Mouse (Mus musculus): ENCODE measurements around the gene Yipf3. TPM values are rescaled to one million over a fixed set of nuclear protein-coding genes. Genes with fewer than 3 reads are reported as not detected.

Gene Yipf3
- polyA plus RNA-seq, 1 experiment: 78.3 TPM

DNA sequence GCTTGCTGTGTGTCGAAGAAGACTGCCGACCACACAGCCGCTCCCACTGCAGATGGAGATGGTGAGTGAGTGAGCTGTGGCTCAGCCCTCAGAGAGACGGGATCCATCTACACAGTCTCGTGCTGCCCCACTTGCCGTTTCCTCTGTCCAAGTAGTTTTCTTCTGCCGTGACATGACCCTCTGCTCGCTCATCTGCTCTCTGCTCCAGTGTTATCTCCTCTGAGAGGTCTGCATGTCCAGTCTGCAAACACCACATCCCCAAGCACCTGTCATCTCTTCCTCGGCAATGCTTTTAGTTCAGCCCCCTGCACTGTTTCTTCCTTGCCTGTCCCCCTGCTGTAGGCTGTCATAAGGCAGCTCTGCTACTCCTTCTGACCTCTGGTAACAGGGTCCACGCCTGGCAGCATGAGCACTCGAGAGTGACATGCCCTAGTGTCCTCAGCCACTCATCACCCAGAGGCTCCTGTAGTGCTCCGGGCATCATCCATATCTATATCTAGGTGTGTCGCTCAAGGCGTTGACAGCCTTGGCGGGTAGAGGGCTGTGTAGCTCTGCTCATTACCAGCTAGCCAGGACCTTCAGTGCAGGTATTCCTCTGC lies 8.3 kb upstream of the Yipf3 start:
- Histone ChIP-seq H3K36me3 (ENCODE audit: control insufficient read depth, insufficient read depth) (peaks cover 88% of the 10 kb centered on the region), H3K79me2 (ENCODE audit: control insufficient read depth, insufficient read depth) (peaks cover 6% of the 10 kb centered on the region)
- TF ChIP-seq MYOD1 (IDR thresholded peaks at IDR 0.05; ENCODE audit: control insufficient read depth, insufficient read length, low read depth) (no peak), MYOG (IDR thresholded peaks at IDR 0.05; ENCODE audit: control insufficient read depth, extremely low read depth, insufficient read length) (no peak), MAX (IDR thresholded peaks at IDR 0.05) (no peak), CTCF (IDR thresholded peaks at IDR 0.05; ENCODE audit: control insufficient read depth, insufficient read depth, insufficient read length) (no peak), USF1 (IDR thresholded peaks at IDR 0.05; ENCODE audit: low read depth) (no peak), FOSL1 (IDR thresholded peaks at IDR 0.05; ENCODE audit: insufficient read depth, low read length, poor library complexity, severe bottlenecking) (no peak), CEBPB (IDR thresholded peaks at IDR 0.05; ENCODE audit: low read depth) (no peak)

DNA sequence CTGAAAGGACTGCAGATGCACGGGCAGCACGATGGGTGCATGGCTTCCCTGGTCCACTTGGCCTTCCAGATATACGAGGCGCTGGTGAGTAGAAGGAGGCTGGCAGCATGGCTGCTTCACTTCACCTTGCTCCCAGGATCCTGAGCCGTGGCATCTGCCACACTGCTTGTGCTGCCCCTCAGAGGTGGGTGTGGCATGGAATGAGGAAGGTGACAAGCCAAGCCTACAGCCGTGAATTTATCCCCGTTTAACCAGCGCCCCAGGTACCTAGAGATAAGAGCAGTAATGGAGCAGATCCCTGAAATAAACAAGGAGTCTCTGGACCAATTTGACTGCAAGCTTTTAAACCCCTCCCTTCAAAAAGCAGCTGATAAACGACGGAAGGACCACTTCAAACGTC lies 6.4 kb upstream of the Yipf3 start:
- Histone ChIP-seq H3K27me3 (ENCODE audit: control insufficient read depth, insufficient read depth, insufficient read length) (no peaks in the 10 kb centered on the region), H3ac (ENCODE audit: control insufficient read depth, insufficient read length, low read depth) (no peak overlapping the region), H3K79me2 (ENCODE audit: control insufficient read depth, insufficient read depth) (peaks cover 25% of the 10 kb centered on the region), H3K79me3 (ENCODE audit: low read depth) (peaks cover 10% of the 10 kb centered on the region), H3K4me3 (ENCODE audit: insufficient read depth, poor library complexity, severe bottlenecking) (no peak overlapping the region), H3K36me3 (ENCODE audit: control insufficient read depth, insufficient read depth) (peaks cover 97% of the 10 kb centered on the region)
- no peak for TF ChIP-seq CTCF (IDR thresholded peaks at IDR 0.05; ENCODE audit: control insufficient read depth, insufficient read depth, insufficient read length)
- no peak for TF ChIP-seq MYOG (IDR thresholded peaks at IDR 0.05; ENCODE audit: control insufficient read depth, extremely low read depth, insufficient read length)
- no peak for TF ChIP-seq MYOD1 (IDR thresholded peaks at IDR 0.05; ENCODE audit: control insufficient read depth, insufficient read length, low read depth)
- TF ChIP-seq USF1 (IDR thresholded peaks at IDR 0.05; ENCODE audit: low read depth): no peak
- no peak for TF ChIP-seq CEBPB (IDR thresholded peaks at IDR 0.05; ENCODE audit: low read depth)
- TF ChIP-seq FOSL1 (IDR thresholded peaks at IDR 0.05; ENCODE audit: insufficient read depth, low read length, poor library complexity, severe bottlenecking): no peak
- no peak for TF ChIP-seq MAX (IDR thresholded peaks at IDR 0.05)

More for the DNA sequence above, 8.3 kb upstream of the Yipf3 start:
- no peak overlapping the region for H3K4me3 ChIP-seq (ENCODE audit: insufficient read depth, poor library complexity, severe bottlenecking)
- H3K27me3 ChIP-seq (ENCODE audit: control insufficient read depth, insufficient read depth, insufficient read length): no peaks in the 10 kb centered on the region
- H3K79me3 ChIP-seq (ENCODE audit: low read depth): peaks cover 2% of the 10 kb centered on the region
- H3ac ChIP-seq (ENCODE audit: control insufficient read depth, insufficient read length, low read depth): no peak overlapping the region

DNA sequence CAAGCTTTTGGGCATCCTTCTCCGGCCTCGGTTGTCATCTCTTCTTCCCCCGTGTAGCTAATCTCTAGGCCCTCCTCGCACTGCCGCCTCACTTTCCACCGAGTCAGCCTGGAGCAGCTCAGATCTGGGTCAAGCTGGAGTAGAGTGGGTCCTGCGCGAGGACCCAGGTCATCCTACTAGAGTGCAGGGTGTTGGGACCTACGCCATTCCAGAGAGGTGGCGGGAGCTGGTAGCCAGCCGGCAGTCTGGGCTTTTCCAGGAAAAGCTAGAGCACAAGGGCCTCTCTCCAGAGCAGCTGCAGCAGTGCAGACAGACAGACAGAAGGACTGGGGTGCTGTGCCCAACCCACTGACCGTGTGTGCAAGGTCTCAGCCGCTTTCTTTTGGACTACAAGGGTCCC lies 5.6 kb upstream of the Yipf3 start:
- no peaks in the 10 kb centered on the region for H3K27me3 ChIP-seq (ENCODE audit: control insufficient read depth, insufficient read depth, insufficient read length)
- peaks cover 33% of the 10 kb centered on the region for H3K79me2 ChIP-seq (ENCODE audit: control insufficient read depth, insufficient read depth)
- H3ac ChIP-seq (ENCODE audit: control insufficient read depth, insufficient read length, low read depth): no peak overlapping the region
- peaks cover 18% of the 10 kb centered on the region for H3K79me3 ChIP-seq (ENCODE audit: low read depth)
- no peak for TF ChIP-seq CEBPB (IDR thresholded peaks at IDR 0.05; ENCODE audit: low read depth)
- TF ChIP-seq MAX (IDR thresholded peaks at IDR 0.05): no peak
- no peak for TF ChIP-seq FOSL1 (IDR thresholded peaks at IDR 0.05; ENCODE audit: insufficient read depth, low read length, poor library complexity, severe bottlenecking)
- TF ChIP-seq MYOD1 (IDR thresholded peaks at IDR 0.05; ENCODE audit: control insufficient read depth, insufficient read length, low read depth): no peak
- TF ChIP-seq CTCF (IDR thresholded peaks at IDR 0.05; ENCODE audit: control insufficient read depth, insufficient read depth, insufficient read length): no peak
- TF ChIP-seq MYOG (IDR thresholded peaks at IDR 0.05; ENCODE audit: control insufficient read depth, extremely low read depth, insufficient read length): no peak
- no peak for TF ChIP-seq USF1 (IDR thresholded peaks at IDR 0.05; ENCODE audit: low read depth)
- no peak overlapping the region for H3K4me3 ChIP-seq (ENCODE audit: insufficient read depth, poor library complexity, severe bottlenecking)
- H3K36me3 ChIP-seq (ENCODE audit: control insufficient read depth, insufficient read depth): peaks cover 92% of the 10 kb centered on the region

DNA sequence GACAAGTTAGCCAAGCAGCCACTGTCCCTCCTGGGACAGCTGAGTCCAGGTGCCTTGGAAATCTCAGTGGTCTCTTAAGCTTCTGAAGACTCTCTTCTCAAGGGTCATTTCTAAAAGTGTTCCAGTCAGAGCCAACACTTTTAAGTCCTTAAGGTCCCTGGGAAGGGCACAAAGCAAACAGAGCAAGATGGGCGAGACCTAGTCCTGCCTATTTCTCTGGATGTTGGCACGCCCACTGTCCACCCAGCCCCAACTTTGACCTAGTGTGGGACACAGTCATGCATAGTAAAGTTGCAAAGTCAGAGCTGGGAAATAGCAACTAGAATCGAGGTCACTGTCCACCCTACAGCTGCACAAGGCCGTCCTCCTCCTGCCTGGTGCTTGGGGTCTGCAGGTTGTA lies 4.9 kb upstream of the Yipf3 start:
- no peak for TF ChIP-seq CTCF (IDR thresholded peaks at IDR 0.05; ENCODE audit: control insufficient read depth, insufficient read depth, insufficient read length)
- no peak for TF ChIP-seq MYOG (IDR thresholded peaks at IDR 0.05; ENCODE audit: control insufficient read depth, extremely low read depth, insufficient read length)
- no peak for TF ChIP-seq USF1 (IDR thresholded peaks at IDR 0.05; ENCODE audit: low read depth)
- no peak for TF ChIP-seq CEBPB (IDR thresholded peaks at IDR 0.05; ENCODE audit: low read depth)
- TF ChIP-seq FOSL1 (IDR thresholded peaks at IDR 0.05; ENCODE audit: insufficient read depth, low read length, poor library complexity, severe bottlenecking): no peak
- no peak for TF ChIP-seq MAX (IDR thresholded peaks at IDR 0.05)
- TF ChIP-seq MYOD1 (IDR thresholded peaks at IDR 0.05; ENCODE audit: control insufficient read depth, insufficient read length, low read depth): no peak
- H3K36me3 ChIP-seq (ENCODE audit: control insufficient read depth, insufficient read depth): peaks cover 85% of the 10 kb centered on the region
- H3K79me2 ChIP-seq (ENCODE audit: control insufficient read depth, insufficient read depth): peaks cover 40% of the 10 kb centered on the region
- H3ac ChIP-seq (ENCODE audit: control insufficient read depth, insufficient read length, low read depth): no peak overlapping the region
- no peaks in the 10 kb centered on the region for H3K27me3 ChIP-seq (ENCODE audit: control insufficient read depth, insufficient read depth, insufficient read length)
- no peak overlapping the region for H3K4me3 ChIP-seq (ENCODE audit: insufficient read depth, poor library complexity, severe bottlenecking)
- peaks cover 22% of the 10 kb centered on the region for H3K79me3 ChIP-seq (ENCODE audit: low read depth)

DNA sequence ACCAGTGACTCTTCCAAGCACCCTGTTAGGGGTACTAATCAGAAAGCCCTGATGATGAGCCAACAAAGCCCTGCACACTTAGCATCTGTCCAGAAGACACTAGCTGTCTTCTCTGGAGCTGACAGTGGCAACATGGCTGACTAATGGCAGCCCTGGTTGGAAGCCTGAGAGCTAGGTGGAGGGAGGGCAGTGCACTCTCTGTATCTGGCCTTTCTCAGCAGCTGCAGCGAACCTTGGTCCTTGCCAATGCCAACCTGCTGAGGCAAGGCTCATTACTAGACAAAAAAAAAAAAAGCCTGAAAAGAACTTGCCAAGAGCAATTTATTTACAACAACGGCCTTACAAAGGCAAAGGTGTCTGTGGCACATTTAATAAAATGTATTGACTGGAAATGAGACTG lies 4.3 kb upstream of the Yipf3 start:
- H3ac ChIP-seq (ENCODE audit: control insufficient read depth, insufficient read length, low read depth): no peak overlapping the region
- H3K36me3 ChIP-seq (ENCODE audit: control insufficient read depth, insufficient read depth): peaks cover 79% of the 10 kb centered on the region
- peaks cover 27% of the 10 kb centered on the region for H3K79me3 ChIP-seq (ENCODE audit: low read depth)
- no peak for TF ChIP-seq FOSL1 (IDR thresholded peaks at IDR 0.05; ENCODE audit: insufficient read depth, low read length, poor library complexity, severe bottlenecking)
- TF ChIP-seq MAX (IDR thresholded peaks at IDR 0.05): no peak
- peaks cover 46% of the 10 kb centered on the region for H3K79me2 ChIP-seq (ENCODE audit: control insufficient read depth, insufficient read depth)
- H3K4me3 ChIP-seq (ENCODE audit: insufficient read depth, poor library complexity, severe bottlenecking): no peak overlapping the region
- no peaks in the 10 kb centered on the region for H3K27me3 ChIP-seq (ENCODE audit: control insufficient read depth, insufficient read depth, insufficient read length)

- H3K36me3 ChIP-seq (ENCODE audit: control insufficient read depth, insufficient read depth): peaks cover 77% of the 10 kb centered on the region
- no peaks in the 10 kb centered on the region for H3K27me3 ChIP-seq (ENCODE audit: control insufficient read depth, insufficient read depth, insufficient read length)
- no peak overlapping the region for H3K4me3 ChIP-seq (ENCODE audit: insufficient read depth, poor library complexity, severe bottlenecking)
- H3K79me3 ChIP-seq (ENCODE audit: low read depth): peaks cover 34% of the 10 kb centered on the region
- no peak overlapping the region for H3ac ChIP-seq (ENCODE audit: control insufficient read depth, insufficient read length, low read depth)
- H3K79me2 ChIP-seq (ENCODE audit: control insufficient read depth, insufficient read depth): peaks cover 56% of the 10 kb centered on the region
- no peak for TF ChIP-seq MYOD1 (IDR thresholded peaks at IDR 0.05; ENCODE audit: control insufficient read depth, insufficient read length, low read depth)
- TF ChIP-seq CTCF (IDR thresholded peaks at IDR 0.05; ENCODE audit: control insufficient read depth, insufficient read depth, insufficient read length): no peak
- TF ChIP-seq MAX (IDR thresholded peaks at IDR 0.05): no peak
- no peak for TF ChIP-seq FOSL1 (IDR thresholded peaks at IDR 0.05; ENCODE audit: insufficient read depth, low read length, poor library complexity, severe bottlenecking)
- no peak for TF ChIP-seq USF1 (IDR thresholded peaks at IDR 0.05; ENCODE audit: low read depth)
- no peak for TF ChIP-seq CEBPB (IDR thresholded peaks at IDR 0.05; ENCODE audit: low read depth)
- TF ChIP-seq MYOG (IDR thresholded peaks at IDR 0.05; ENCODE audit: control insufficient read depth, extremely low read depth, insufficient read length): no peak
Measured at GRCm38 (mm10) chr17:46244579-46244978, 3.3 kb upstream of the Yipf3 start.
